Mouse (Mus musculus) liver, adult 2 months (tissue): ENCODE data around the gene Mst1.

ENCODE experiments used
- CTCF ChIP-seq: fragments of 200-500 bp; IDR thresholded peaks from 2 replicates; pipeline ENCODE4 v1.5.1; 2011; ENCODE audit warnings: low read depth, low read length, control low read depth
- POLR2A ChIP-seq: fragments of 200-500 bp; IDR thresholded peaks from 2 replicates; pipeline ENCODE4 v1.6.1; 2011; ENCODE audit warnings: low read length, control low read depth; ENCODE audit not compliant: insufficient read depth; ENCODE audit errors: extremely low read depth

GRCm38 (mm10) chr9:108120671-108121070 is 40.4 kb downstream of the Mst1 start:
- TF ChIP-seq CTCF, result no peak
- TF ChIP-seq POLR2A, result no peak
